Mouse (Mus musculus) megakaryocyte progenitor cell, adult 5-6 weeks (primary cell): ENCODE data around the gene Gm10638. TPM values are rescaled to one million over a fixed set of nuclear protein-coding genes. Genes with fewer than 3 reads are reported as not detected.
A peak's percentile ranks its signal among the peaks of the same experiment; 100 is the strongest.

Experiments used
- ATAC-seq: replicated peaks from 2 replicates; pipeline ENCODE4 v1.8.0; 2016; ENCODE audit warnings: mild to moderate bottlenecking, moderate TSS enrichment, inconsistent platforms; ENCODE audit not compliant: poor library complexity
- total RNA-seq, 2 experiments: library from RNA; stranded (forward) in 1 of 2; stranded (reverse) in 1 of 2; fragments of 157-497, 149-512 nt in 1 of 2; fragments of 200-1000 nt in 1 of 2; gene quantifications; 2 replicates each; pipeline versions ENCODE4 v1.2.3 to v1.2.4; 2015 to 2017

Gene Gm10638
- total RNA-seq, 2 experiments from 2014 or later: 0.42 TPM; not detected in 1

GRCm38 (mm10) chr8:86735446-86736111 lies 9.9 kb upstream of the Gm10638 start:
- peak; percentile 70 for ATAC-seq

- no peak for ATAC-seq
These were observed 4.6 kb upstream of the Gm10638 start for GRCm38 (mm10) chr8:86740899-86741298.

GRCm38 (mm10) chr8:86741627-86742026 lies 3.9 kb upstream of the Gm10638 start:
- ATAC-seq: no peak

GRCm38 (mm10) chr8:86742605-86743345 lies 2.7 kb upstream of the Gm10638 start:
- no peak for ATAC-seq

GRCm38 (mm10) chr8:86744313-86745220 lies 932 bp upstream of the Gm10638 start:
- ATAC-seq: no peak

GRCm38 (mm10) chr8:86745935-86746441 lies 489 bp downstream of the Gm10638 start:
- ATAC-seq: peak; percentile 78

GRCm38 (mm10) chr8:86746511-86746910 lies 1.0 kb downstream of the Gm10638 start:
- ATAC-seq: peak; percentile 22; the same call in 1 of the 2 replicates

GRCm38 (mm10) chr8:86749842-86750241 lies 4.3 kb downstream of the Gm10638 start:
- no peak for ATAC-seq

- peak; percentile 37 for ATAC-seq
These were observed 11.6 kb downstream of the Gm10638 start for GRCm38 (mm10) chr8:86756948-86757733.

- ATAC-seq: peak; percentile 15
These were observed 13.2 kb downstream of the Gm10638 start for GRCm38 (mm10) chr8:86758651-86759050.

- ATAC-seq: peak; percentile 86
These were observed 13.6 kb downstream of the Gm10638 start for GRCm38 (mm10) chr8:86759090-86759491.

GRCm38 (mm10) chr8:86760746-86761145 lies 15.2 kb downstream of the Gm10638 start:
- no peak for ATAC-seq

GRCm38 (mm10) chr8:86762806-86763205 lies 17.3 kb downstream of the Gm10638 start:
- no peak for ATAC-seq

- ATAC-seq: peak; percentile 88
These were observed 19.7 kb downstream of the Gm10638 start for GRCm38 (mm10) chr8:86765155-86765554.

- no peak for ATAC-seq
These were observed 20.2 kb downstream of the Gm10638 start for GRCm38 (mm10) chr8:86765669-86766068.

- ATAC-seq: peak; percentile 71
These were observed 21.2 kb downstream of the Gm10638 start for GRCm38 (mm10) chr8:86766548-86767211.

GRCm38 (mm10) chr8:86768499-86768898 lies 23.0 kb downstream of the Gm10638 start:
- no peak for ATAC-seq

GRCm38 (mm10) chr8:86769945-86770715 lies 24.6 kb downstream of the Gm10638 start:
- ATAC-seq: no peak

GRCm38 (mm10) chr8:86779207-86779606 lies 33.7 kb downstream of the Gm10638 start:
- ATAC-seq: no peak
